Mouse (Mus musculus) adipocyte (in vitro differentiated cells): ENCODE results near the gene Sh2d2a.
"Not testable (repeated sequence)": the region's sequence is repeated elsewhere in the genome, so short reads cannot be mapped to it uniquely, and the experiment has no call there.

Experiments
- DNase-seq: peaks from one replicate; pipeline ENCODE4 v3.0.0-alpha.2; 2016; ENCODE audit warnings: low spot score

Gene Sh2d2a

DNA sequence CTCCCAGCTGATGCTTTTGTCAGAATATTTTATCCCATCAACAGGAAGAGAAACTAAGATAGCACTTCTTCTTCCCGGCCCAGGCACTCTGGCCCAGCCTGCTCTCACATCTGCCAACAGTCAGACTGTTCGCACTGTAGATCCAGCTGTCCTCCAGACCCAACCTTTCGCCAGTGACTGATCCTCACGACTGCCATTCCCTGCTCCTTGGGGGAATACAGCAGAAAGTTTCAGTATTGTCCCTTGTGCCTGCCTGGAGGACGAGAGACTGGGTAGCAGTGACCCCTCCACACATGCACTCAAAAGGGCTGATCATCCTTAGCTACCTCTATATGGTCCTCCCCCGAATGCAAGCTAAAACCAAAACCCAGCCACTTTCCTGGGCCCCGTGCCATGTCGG is 9.4 kb downstream of the Sh2d2a start:
- DNase-seq = peak; percentile 33

DNA sequence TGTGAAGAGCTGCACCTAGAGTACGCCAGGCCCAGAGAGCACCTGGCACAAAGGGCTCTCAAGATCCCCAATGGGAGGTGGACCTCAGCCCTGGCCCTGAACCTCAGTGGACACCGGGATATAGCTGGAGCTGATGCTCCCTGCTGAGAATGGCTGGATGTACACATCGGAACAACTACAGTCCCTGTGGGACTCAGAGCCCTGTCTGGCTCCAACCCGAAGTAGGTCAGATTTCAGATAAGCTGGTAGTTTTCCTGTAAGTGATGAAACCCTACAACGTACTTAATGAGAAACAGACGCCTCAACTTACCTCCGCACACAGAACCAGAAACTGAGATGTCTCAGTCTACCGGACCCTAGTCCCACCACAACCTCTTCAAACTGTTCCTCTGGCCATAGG is 11.1 kb downstream of the Sh2d2a start:
- peak; percentile 64 for DNase-seq

DNA sequence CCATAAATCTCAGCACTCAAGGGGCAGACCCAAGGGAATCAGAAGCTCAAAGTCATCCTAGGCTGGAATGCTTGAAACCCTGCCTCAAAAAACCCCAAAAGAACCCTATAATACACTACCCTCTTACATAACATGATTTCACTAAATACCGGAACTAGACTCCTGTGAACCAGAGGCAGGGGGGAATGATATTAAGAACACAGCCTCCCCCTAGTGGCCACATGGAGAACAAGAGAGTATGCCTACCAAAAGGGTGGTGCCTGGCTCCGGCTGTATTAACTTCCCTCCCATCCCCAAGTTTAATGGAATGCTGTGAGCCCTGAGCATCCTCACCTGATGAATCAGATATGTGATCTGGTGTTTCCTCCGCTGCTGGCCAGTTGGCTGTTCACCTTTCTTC is 13.3 kb downstream of the Sh2d2a start:
- peak; percentile 91 for DNase-seq

DNA sequence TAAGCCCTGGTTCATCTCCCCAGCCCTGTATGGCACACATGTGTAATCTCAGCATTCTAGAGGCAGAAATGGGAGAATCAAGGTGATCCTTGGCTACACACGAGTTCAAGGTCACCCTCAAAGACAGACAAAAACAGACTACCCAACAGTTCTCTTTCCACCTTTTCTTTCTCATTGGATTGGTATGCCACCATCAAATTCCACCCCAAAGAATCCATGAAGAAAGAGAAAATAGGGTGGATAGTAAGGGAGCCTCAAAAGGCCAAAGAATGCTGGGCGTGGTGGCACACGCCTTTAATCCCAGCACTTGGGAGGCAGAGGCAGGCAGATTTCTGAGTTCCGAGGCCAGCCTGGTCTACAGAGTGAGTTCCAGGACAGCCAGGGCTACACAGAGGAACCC is 17.6 kb downstream of the Sh2d2a start:
- not testable (repeated sequence) for DNase-seq

DNA sequence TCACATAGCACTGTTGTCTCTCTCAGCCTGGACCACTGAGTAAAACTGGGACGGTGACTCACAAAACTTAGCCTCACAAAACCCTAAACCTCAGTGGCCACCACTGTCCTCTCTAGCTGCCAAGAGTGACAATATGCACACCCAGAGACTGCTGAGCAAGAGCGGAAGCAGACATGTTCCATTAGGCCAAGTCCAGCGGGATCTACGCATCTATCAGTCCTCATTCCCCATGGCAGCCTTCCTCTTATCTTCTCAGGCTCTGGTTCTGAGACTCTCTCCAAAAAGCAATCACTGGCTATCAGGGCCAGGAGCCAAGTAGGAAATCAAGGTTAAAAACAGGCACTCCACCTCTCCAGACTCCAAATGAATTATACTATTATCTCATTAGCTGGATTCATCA is 31.2 kb downstream of the Sh2d2a start:
- DNase-seq = no peak

DNA sequence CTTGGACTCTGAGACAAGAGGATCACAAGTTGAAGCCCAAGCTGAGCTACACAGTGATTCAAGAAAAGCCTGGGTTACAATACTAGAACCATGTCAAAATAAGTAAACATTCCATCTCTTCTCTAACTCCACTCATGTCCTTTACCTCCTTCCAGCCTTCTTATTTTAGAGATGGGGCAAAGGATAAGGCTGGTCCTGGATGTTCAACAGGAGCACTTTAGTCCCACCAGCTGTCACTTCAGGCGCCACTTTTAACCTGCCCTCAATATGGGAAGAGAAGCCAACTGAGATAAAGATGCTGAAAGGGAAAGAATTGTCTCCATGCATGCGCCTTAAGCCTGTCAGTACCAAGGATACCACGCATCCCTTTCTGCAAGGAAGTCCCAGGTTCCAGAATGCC is 37.7 kb downstream of the Sh2d2a start:
- no peak for DNase-seq

DNA sequence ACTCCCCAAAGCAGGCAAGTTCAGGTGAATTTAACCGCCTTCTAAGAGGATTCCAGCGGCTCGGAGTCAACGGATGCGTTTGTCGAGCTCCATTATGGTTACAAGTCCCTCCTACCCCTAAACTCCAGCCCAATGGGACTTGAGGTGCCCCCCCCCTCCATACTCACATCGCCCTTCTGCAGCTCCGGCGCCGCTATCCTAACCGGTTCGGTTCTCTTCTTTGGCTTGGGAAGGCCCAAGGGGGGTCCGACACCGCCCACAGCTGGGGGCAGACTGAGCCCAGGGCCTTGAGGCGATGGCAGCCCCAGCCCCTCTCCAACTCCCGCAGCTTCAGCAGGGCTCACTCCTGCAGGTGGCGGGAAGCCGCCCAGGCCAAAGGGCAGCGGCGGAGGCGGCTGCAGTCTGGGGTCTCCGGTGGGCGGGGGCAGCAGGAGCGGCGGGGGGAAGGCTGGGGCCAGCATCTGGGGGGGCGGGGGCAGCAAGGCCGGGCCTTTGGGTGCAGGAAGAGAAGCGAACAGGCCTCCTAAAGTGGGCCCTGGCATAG is 38.2 kb downstream of the Sh2d2a start:
- DNase-seq = peak; percentile 52

DNA sequence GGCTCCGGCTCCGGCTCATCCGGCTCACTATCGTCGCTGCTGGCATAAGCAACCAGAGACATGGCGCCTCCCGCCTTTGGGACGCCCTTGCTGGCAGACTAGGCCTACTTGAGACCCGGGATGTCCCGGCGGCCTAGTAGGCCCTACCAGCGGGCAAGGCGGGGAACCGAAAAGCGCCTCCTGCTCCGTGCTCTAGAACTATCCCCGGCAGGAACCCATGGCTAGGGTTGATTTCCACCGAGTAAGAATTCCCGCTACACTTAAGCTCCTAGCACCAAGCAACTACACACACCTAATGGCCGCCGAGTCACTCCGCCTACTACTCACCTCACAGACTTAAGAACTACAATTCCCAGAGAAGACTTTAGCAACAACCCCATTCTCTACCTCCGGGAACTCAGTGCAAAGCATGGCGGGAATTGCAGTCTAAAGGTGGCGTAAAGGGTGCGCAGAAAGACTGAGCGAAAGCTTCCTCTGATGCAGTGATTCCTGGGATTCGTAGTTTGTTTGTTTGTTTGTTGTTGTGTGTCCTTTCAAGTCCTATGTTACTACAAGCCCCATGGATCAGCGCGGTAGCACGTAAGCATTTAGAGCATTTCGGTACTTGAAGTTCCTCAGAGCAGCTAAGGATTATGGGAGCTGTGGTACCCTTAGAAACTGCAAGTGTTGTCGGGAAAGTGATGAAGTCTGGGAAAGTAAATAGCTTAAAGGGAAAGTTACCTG is 38.9 kb downstream of the Sh2d2a start, which contains the start of gene Prcc:
Gene Prcc (minus strand): TSS at position 328 of the 723 bp plus-strand sequence.
- peak; percentile 99 for DNase-seq

DNA sequence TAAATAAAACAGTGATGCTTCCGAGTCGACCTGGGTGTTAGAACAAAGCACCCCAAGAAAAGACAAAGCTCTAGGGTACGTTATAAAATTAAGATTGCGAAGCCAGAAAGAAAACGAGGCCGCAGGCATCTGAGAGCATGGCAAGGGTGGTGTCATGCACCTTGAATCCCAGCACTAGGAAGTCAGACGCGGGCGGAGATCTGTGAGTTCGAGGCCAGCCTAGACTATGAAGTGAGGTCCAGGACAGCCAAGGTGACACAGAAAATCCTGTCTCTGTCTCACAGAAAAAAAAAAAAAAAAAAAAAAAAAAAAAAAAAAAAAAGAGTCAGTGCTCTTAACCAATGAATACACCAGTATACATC is 39.4 kb downstream of the Sh2d2a start:
- DNase-seq = no peak

DNA sequence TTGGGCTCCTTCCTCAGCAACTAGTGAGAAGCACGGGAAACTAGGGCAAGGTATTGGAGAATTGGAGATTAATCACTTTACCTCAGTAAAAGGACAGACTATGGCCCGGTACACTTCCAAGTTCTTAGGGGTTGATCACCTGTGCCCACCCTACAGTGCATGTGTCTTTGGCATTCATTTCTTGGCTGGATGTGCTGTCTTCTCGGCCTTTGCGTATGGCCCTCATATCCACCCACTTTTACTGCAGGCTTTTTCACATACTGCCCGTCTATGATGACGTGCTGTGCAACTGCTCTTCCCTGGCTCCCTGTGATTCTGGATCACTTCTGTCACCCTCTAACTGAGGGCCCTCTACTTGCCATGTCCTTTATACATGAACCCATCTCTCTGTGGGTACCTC is 39.9 kb downstream of the Sh2d2a start:
- no peak for DNase-seq

DNA sequence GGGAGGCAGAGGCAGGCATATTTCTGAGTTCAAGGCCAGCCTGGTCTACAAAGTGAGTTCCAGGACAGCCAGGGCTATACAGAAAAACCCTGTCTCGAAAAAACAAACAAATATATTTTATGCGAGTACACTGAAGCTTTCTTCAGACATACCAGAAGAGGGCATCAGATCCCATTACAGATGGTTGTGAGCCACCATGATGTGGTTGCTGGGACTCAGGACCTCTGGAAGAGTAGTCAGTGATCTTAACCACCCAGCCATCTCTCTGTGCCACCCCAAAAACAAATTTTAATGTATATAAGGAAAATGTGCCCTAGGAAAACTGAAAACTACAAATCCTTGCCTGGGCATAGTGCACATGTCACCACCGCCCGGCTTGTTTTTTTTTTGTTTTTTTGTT is 40.8 kb downstream of the Sh2d2a start:
- not testable (repeated sequence) for DNase-seq

DNA sequence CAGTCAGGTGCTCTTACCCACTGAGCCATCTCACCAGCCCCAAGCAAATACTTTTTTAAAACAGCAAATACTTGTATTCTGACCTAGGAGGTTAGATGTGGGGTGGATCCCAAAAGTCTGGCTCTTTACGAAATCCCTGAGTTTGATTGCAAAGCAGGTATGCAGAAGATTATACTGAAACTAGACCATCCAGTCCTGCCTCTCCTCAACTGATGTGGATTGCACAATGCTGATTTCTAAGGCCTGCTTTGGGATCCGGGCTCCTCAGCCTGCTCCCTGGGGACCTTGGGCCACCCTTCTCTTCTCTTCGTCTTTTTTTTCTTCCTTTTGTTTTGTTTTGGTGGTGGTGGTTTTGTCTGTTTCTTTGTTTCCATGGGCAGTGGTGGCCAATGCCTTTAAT is 44.9 kb downstream of the Sh2d2a start:
- no peak for DNase-seq

DNA sequence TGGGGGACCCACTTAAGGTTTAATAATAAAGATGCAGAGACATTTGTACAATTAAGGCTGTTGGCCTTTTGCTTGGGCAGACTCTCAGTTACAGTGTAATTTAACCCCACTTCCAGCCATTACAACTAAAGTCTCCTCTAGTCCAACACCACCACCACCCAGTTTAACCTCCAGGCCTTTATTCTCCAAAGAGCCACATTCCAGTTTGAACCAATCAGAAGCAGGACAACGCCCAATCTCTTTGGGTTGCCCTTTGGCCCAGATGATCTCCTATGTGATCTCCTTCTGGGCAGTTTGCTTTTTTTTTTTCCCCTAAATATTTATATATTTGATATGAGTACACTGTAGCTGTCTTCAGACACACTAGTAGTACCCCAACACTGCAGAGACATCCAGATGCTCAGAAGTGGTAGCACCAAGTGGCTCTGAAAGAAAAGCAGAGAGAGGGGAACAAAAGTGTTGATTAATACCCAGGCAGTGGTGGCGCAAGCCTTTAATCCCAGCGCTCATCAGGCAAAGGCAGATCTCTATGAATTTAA is 46.9 kb downstream of the Sh2d2a start:
- DNase-seq = no peak

DNA sequence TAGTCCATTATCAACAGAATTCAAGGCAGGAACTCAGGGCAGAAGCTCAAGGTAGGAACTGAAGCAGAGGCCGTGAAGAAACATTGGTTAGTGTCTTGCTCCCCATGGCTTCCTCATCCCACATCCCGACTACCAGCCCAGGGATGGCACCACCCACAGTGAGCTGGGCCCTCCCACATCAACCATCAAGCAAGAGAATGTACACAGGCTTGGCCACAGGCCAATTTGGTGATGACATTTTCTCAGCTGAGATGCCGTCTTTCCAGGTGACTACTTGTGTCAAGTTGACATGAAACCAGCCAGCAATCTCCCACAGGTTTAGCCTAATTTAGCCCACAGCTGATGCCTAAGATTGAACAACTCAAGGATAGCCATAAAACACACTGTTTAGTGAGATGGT is 52.7 kb downstream of the Sh2d2a start:
- DNase-seq = no peak

DNA sequence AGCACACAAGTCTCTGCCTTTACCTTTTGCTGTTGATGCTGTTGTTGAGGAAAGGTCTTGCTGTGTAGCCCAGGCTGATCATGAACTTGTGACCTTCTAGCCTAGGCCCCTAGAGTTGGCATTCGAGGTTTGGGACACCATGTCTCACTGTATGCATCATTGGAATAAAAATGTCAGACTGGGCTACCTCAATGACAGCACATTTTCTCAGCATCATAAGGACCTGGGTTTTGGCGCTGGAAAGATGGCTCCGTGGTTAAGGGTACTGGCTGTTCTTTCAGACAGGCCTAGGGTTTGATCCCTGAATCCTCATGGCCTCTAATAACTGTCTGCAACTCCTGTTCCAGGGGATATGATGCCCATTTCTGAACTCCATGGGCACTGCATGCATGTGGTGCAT is 53.2 kb downstream of the Sh2d2a start:
- DNase-seq = no peak

DNA sequence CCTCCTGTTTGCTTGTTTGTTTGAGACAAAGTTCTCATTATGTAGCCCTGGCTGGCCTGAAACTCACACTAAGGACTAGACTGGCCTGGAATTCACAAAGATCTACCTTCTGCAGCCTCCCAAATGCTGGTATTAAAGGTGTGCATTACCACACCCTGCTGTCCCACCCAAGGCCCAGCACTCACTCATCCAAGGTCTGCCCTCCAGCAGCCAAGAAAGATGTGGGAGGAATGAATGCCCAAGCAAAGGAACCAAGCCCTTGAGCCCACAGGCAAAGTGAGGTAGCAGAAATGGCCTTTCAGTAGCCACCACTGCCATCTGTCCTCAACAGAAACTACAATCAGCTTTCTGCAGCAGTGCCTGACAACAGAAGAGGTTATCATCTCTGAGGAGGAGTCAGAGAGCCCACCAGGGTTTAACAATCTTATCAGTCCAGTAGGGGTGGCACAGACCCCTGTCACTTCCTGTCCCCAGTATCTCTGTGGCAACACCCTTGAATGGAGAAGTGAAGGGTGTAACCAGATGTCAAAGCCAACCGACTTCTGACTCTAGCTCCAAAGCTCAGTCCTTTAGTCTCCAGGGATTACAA is 54.6 kb downstream of the Sh2d2a start:
- no peak for DNase-seq

DNA sequence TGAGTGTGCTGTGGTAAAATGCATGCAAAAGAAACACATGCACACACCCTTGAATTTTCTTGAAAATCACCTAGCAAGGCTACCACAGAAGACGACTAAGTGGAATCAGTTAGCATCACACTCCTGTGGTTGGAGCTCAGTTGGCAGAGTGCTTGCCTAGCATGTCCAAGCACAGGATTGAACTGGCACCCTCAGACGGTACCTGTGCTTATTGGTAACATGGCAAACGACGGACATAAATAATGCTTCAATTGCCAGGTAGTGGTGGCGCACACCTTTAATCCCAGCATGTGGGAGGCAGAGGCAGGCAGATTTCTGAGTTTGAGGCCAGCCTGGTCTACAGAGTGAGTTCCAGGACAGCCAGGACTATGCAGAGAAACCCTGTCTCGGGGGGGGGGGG is 55.4 kb downstream of the Sh2d2a start:
- DNase-seq = not testable (repeated sequence)

DNA sequence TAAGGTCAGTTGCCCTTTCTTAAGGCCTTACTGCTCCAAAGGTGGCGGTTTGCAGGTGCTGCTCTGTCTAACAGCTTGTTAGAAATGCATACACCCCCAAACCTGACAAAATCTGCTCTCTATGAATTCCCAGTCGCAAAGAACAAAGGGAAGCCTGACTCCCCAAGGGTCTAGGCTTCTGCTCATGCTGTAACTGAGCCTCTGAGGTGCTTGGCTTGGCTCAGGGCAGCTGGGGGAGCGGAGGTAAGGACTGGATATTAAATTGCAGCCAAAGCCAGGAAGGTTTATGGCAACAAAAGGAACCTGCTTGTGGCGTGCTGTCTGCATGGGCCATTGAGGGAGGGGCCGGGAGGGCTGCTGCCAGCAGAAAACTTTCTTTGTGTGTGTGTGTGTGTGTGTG is 57.3 kb downstream of the Sh2d2a start:
- DNase-seq = no peak
